Mouse (Mus musculus): ENCODE measurements around the gene Ly86. TPM values are rescaled to one million over a fixed set of nuclear protein-coding genes. Genes with fewer than 3 reads are reported as not detected.

The Ly86 gene
- polyA plus RNA-seq, 1 experiment from 2014 or later: 6.9 TPM

DNA sequence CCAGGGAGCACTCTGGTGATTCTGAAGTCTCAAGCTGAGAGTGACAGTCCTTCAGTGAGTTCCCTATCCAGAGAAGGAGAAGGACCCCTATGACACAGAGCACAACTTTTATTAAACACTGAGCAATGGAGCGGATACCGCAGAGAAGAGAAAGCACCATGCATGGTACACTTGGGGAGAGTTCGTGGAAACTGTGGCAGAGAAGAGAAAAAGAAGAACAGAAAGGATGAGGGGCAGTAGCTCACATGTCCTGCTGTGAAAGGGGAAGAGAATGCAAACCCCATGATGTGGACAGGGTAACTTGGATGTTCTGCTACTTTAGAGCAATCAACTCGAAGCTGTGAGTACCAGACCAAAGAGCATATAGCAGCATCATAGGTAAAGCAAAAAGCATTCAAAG, 14.0 kb upstream of the Ly86 start:
- Histone ChIP-seq H3K9me3 (replicated peaks) (no peaks in the 10 kb centered on the region), H3K27ac (no peak overlapping the region), H3K9ac (no peak overlapping the region), H3K27me3 (no peaks in the 10 kb centered on the region), H3K36me3 (no peaks in the 10 kb centered on the region), H3K4me1 (no peaks in the 10 kb centered on the region), H3K4me2 (no peak overlapping the region), H3K4me3 (replicated peaks) (no peak overlapping the region)
- no peak for ATAC-seq (replicated peaks; ENCODE audit: low FRiP score)
- 87% methylated on average over 4 of the region's 4 CpGs for WGBS

DNA sequence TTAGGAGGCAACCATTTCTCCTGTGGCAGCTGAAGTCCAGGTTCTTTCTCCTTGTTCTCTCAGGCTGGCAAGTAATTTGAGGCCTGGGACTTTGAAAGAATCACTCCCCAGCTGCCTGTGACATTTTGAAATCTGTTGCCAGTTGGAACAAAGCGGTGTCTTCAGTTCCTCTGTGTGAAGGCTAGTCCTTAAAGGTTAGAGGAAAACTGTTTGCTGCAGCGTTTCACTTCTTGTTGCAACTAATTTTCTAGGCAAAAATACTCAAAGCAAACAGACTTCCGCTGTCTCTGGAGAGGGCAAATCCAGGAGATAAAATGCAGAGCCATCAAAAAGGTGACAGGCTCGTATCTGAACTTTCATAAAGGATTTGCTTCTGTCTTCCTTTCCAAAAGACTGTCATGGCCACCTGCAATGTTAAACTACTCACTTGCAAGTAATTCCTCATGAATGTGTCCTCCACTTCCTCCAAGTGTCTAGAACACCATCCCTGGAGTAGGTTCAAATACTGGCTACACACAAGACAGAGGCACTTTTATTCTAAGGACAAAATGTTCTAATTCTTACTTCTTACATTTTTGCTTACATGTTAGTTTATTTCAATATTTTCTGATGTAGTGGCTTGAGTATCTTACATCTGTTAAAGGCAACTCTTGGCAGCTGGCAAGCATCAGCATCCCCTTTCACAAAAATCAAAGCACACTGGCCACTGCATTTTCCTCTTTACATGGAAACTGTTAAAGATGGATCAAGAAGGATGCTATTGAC, 12.0 kb upstream of the Ly86 start:
- Histone ChIP-seq H3K27me3 (no peaks in the 10 kb centered on the region), H3K4me2 (no peak overlapping the region), H3K36me3 (no peaks in the 10 kb centered on the region), H3K9me3 (replicated peaks) (no peaks in the 10 kb centered on the region), H3K4me3 (replicated peaks) (no peak overlapping the region), H3K27ac (no peak overlapping the region), H3K9ac (no peak overlapping the region), H3K4me1 (no peaks in the 10 kb centered on the region)
- ATAC-seq (replicated peaks; ENCODE audit: low FRiP score): no peak
- 80% methylated on average over 4 of the region's 4 CpGs for WGBS

DNA sequence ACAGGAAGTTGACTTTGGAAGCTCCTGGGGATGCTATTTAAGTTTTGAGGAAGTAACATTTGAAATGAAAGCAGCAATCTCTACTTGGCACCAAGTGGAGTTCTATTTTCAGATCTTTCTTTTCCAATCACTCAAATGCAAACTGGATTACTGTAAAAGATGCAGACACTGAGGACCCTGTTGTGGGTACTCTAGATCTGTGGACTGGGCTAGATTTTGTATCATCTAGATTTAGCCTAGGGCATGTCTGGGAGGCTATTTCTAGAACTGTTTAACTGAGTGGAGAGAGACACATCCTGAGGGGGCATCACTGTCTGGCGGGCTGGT, 11.5 kb upstream of the Ly86 start:
- Histone ChIP-seq H3K9me3 (replicated peaks) (no peaks in the 10 kb centered on the region), H3K36me3 (no peaks in the 10 kb centered on the region), H3K4me3 (replicated peaks) (no peak overlapping the region), H3K9ac (no peak overlapping the region), H3K27ac (no peak overlapping the region), H3K4me2 (no peak overlapping the region), H3K4me1 (no peaks in the 10 kb centered on the region), H3K27me3 (no peaks in the 10 kb centered on the region)
- ATAC-seq (replicated peaks; ENCODE audit: low FRiP score): no peak
- WGBS: 74% methylated on average over 1 of the region's 1 CpGs

DNA sequence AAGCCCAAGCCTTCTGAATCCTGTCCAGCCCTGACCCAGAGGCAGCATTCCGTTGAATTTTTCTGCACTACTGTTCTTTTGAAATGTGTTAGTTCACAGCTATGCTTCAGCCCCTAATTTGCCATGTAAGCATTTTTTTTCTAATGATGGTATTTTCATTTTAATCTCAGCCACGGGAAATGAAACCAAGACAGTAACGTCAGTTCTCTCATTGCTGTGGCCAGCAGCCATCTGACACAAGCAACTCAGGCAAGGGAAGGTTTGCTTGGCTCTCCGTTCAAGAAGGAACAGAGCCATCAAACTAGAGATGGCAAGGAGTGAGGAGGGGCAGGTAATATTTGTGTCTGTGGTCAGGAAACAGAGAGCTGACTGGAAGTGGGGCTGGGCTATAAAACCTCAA, 7.7 kb upstream of the Ly86 start:
- Histone ChIP-seq H3K9me3 (replicated peaks) (no peaks in the 10 kb centered on the region), H3K27ac (no peak overlapping the region), H3K27me3 (no peaks in the 10 kb centered on the region), H3K4me1 (no peaks in the 10 kb centered on the region), H3K36me3 (no peaks in the 10 kb centered on the region), H3K4me2 (no peak overlapping the region), H3K9ac (no peak overlapping the region), H3K4me3 (replicated peaks) (no peak overlapping the region)
- no peak for ATAC-seq (replicated peaks; ENCODE audit: low FRiP score)
- WGBS: 82% methylated on average over 4 of the region's 4 CpGs

- H3K4me1 ChIP-seq: no peaks in the 10 kb centered on the region
- H3K4me2 ChIP-seq: no peak overlapping the region
- no peaks in the 10 kb centered on the region for H3K36me3 ChIP-seq
- ATAC-seq (replicated peaks; ENCODE audit: low FRiP score): no peak
- no peak overlapping the region for H3K4me3 ChIP-seq (replicated peaks)
- H3K9me3 ChIP-seq (replicated peaks): no peaks in the 10 kb centered on the region
- no peak overlapping the region for H3K27ac ChIP-seq
- no peaks in the 10 kb centered on the region for H3K27me3 ChIP-seq
- 77% methylated on average over 7 of the region's 7 CpGs for WGBS
- no peak overlapping the region for H3K9ac ChIP-seq
Observed at GRCm38 (mm10) chr13:37337871-37338270, 7.1 kb upstream of the Ly86 start.

- no peak for ATAC-seq (replicated peaks; ENCODE audit: low FRiP score)
- WGBS: 73% methylated on average over 1 of the region's 1 CpGs
- H3K27ac ChIP-seq: no peak overlapping the region
- H3K36me3 ChIP-seq: no peaks in the 10 kb centered on the region
- no peak overlapping the region for H3K4me3 ChIP-seq (replicated peaks)
- H3K9ac ChIP-seq: no peak overlapping the region
- no peak overlapping the region for H3K4me2 ChIP-seq
- H3K4me1 ChIP-seq: no peaks in the 10 kb centered on the region
- H3K27me3 ChIP-seq: no peaks in the 10 kb centered on the region
- no peaks in the 10 kb centered on the region for H3K9me3 ChIP-seq (replicated peaks)
Observed at GRCm38 (mm10) chr13:37342804-37343203, 2.2 kb upstream of the Ly86 start.

DNA sequence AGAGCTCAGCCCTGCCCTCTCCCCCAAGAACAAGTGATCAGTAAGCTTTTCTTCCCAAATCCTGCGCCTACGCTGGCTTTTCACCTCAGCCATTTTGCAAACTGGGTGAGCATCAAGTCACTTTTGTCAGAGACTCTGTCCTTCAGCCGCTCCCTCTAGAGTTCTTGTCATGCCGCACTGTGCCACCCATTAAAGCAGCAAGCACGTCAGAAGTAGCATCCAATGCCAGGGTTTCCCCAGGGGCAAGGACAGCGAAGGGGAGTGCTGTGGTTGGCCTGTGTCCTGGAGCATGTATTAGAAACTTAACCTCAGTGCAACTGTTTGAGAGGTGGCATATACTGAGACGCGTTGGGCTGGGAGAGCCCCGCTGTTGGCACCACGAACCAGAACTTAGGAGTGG, 815 bp downstream of the Ly86 start:
- 92% methylated on average over 10 of the region's 10 CpGs for WGBS
- no peak overlapping the region for H3K9ac ChIP-seq

GRCm38 (mm10) chr13:37347871-37348595, 3.0 kb downstream of the Ly86 start:
- WGBS: 85% methylated on average over 8 of the region's 8 CpGs
- H3K9me3 ChIP-seq (replicated peaks): no peaks in the 10 kb centered on the region
- no peaks in the 10 kb centered on the region for H3K4me1 ChIP-seq
- no peak overlapping the region for H3K9ac ChIP-seq
- H3K27me3 ChIP-seq: no peaks in the 10 kb centered on the region
- H3K4me3 ChIP-seq (replicated peaks): no peak overlapping the region
- no peaks in the 10 kb centered on the region for H3K36me3 ChIP-seq
- ATAC-seq (replicated peaks; ENCODE audit: low FRiP score): no peak
- no peak overlapping the region for H3K27ac ChIP-seq
- H3K4me2 ChIP-seq: no peak overlapping the region

More for the DNA sequence above, 815 bp downstream of the Ly86 start:
- no peak for ATAC-seq (replicated peaks; ENCODE audit: low FRiP score)
- H3K4me2 ChIP-seq: no peak overlapping the region
- no peak overlapping the region for H3K4me3 ChIP-seq (replicated peaks)
- no peaks in the 10 kb centered on the region for H3K4me1 ChIP-seq
- H3K36me3 ChIP-seq: no peaks in the 10 kb centered on the region
- no peaks in the 10 kb centered on the region for H3K9me3 ChIP-seq (replicated peaks)
- H3K27me3 ChIP-seq: no peaks in the 10 kb centered on the region
- no peak overlapping the region for H3K27ac ChIP-seq

DNA sequence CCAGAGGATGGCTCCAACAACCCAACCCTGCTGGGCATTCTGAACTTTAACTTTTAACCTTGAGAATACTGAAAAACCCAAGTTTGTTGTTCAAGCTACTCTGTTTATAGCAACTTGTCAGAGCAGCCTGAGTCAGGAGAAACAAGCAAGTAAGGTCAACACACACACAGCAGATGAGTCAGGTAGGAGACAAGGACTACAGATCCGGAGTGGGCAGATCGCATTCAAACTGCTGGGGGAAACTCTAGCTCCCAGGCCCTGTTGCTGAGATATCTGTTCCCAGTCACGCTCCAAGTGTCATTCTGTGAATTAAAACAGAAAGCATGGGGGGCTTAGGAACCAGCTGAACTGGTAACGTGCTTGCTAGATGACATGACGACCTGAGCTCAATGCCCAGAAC, 4.0 kb downstream of the Ly86 start:
- WGBS: 69% methylated on average over 5 of the region's 5 CpGs
- no peak overlapping the region for H3K27ac ChIP-seq
- no peak overlapping the region for H3K4me3 ChIP-seq (replicated peaks)
- no peaks in the 10 kb centered on the region for H3K4me1 ChIP-seq
- no peak overlapping the region for H3K4me2 ChIP-seq
- no peaks in the 10 kb centered on the region for H3K27me3 ChIP-seq
- no peaks in the 10 kb centered on the region for H3K36me3 ChIP-seq
- no peaks in the 10 kb centered on the region for H3K9me3 ChIP-seq (replicated peaks)
- ATAC-seq (replicated peaks; ENCODE audit: low FRiP score): no peak
- no peak overlapping the region for H3K9ac ChIP-seq

DNA sequence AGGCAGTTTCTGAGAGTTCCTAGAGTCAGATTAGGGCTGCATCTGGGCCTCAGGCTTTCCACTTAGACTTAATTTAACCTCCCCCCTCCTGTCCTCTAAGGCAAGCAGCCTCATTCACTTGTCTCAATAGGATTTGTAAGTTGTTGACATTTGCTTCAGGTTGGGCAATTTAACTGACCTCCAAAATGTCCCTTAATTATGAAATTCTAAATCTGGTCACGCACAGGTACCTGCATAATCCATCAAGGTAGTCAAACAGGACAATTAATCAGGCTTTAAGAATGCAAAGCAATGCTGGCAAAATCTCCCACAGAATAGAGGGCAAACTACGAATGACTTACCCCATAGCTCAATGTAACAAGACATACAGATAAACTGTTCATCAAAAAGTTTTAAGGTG, 8.0 kb downstream of the Ly86 start:
- Histone ChIP-seq H3K36me3 (no peaks in the 10 kb centered on the region), H3K9ac (no peak overlapping the region), H3K27me3 (no peaks in the 10 kb centered on the region), H3K4me3 (replicated peaks) (no peak overlapping the region), H3K9me3 (replicated peaks) (no peaks in the 10 kb centered on the region), H3K4me2 (no peak overlapping the region), H3K4me1 (no peaks in the 10 kb centered on the region), H3K27ac (no peak overlapping the region)
- 67% methylated on average over 2 of the region's 2 CpGs for WGBS
- ATAC-seq (replicated peaks; ENCODE audit: low FRiP score): no peak

DNA sequence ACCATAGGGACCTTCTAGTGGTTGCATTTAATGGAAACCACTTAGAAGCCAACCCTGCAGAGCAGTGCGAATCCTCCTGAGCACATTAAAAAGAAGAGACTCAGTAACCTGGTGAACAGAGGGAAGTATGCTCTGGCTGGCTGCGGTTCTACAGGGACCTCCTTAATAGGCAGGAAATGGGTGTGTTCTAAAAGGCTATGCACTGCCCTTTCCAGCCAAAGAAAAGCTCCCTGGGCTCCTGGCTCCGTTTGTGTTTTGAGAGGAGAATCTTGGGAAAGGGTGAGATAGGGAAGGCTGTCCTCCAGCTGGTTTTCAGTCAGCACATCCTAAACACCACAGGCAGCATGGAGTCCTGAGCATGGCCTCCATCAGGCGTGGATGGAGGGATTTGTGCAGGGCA, 8.9 kb downstream of the Ly86 start:
- ATAC-seq (replicated peaks; ENCODE audit: low FRiP score): no peak
- Histone ChIP-seq H3K4me2 (no peak overlapping the region), H3K4me3 (replicated peaks) (no peak overlapping the region), H3K27ac (no peak overlapping the region), H3K36me3 (no peaks in the 10 kb centered on the region), H3K9ac (no peak overlapping the region), H3K4me1 (no peaks in the 10 kb centered on the region), H3K27me3 (no peaks in the 10 kb centered on the region), H3K9me3 (replicated peaks) (no peaks in the 10 kb centered on the region)
- 60% methylated on average over 4 of the region's 4 CpGs for WGBS

DNA sequence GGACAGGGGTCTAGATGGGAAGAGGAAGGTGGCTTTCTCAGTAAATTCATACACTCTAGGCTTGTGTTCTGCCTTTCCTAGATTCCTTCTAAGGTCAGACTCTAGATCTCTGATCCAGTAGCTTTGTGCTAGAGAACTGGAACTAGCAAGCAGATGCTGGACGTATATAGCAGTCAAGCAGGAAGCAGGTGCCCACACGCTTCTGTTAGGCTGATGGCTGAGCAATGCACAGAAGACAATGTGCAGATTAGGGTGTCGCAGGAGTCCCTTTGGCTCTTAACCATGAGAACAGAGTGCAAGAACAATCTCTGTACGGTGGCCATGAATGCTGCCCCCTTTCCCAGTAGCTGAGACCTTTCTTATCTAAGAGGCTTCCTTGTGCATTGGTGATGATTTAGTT, 9.4 kb downstream of the Ly86 start:
- H3K27me3 ChIP-seq: no peaks in the 10 kb centered on the region
- 89% methylated on average over 4 of the region's 4 CpGs for WGBS
- H3K4me2 ChIP-seq: no peak overlapping the region
- no peaks in the 10 kb centered on the region for H3K4me1 ChIP-seq
- no peaks in the 10 kb centered on the region for H3K9me3 ChIP-seq (replicated peaks)
- no peak for ATAC-seq (replicated peaks; ENCODE audit: low FRiP score)
- H3K9ac ChIP-seq: no peak overlapping the region
- no peak overlapping the region for H3K4me3 ChIP-seq (replicated peaks)
- no peaks in the 10 kb centered on the region for H3K36me3 ChIP-seq
- H3K27ac ChIP-seq: no peak overlapping the region
